ENCODE assay signal across 8 mouse cellular contexts in genomic region chr10:61275669-61276110, GRCm38 (mm10). TPM values are rescaled to one million over a fixed set of nuclear protein-coding genes. Genes with fewer than 3 reads are reported as not detected.
A peak's percentile ranks its signal among the peaks of the same experiment; 100 is the strongest.
DNase-seq lines count a peak whose midpoint lies in the region; ATAC-seq and TF ChIP-seq lines count a peak whose summit lies in the region.

No protein-coding gene starts in this region.

- peaks cover 4% of the 10 kb centered on the region for H3K4me1 ChIP-seq in heart, adult 2 months (ENCODE audit: control insufficient read depth, insufficient read depth, low read length)
- peaks cover 3% of the 10 kb centered on the region; the same call in 1 of the 2 replicates for H3K4me1 ChIP-seq in intestine, embryonic 14.5 days (replicated peaks; ENCODE audit: control insufficient read depth, insufficient read depth, low read length)
- no peaks in the 10 kb centered on the region for H3K4me1 ChIP-seq in small intestine, adult 2 months (ENCODE audit: control insufficient read depth, insufficient read depth, insufficient read length, low read length)

- H3K36me3 ChIP-seq in heart, adult 2 months (ENCODE audit: control insufficient read depth, insufficient read depth, low read length) = no peaks in the 10 kb centered on the region
- no peaks in the 10 kb centered on the region for H3K36me3 ChIP-seq in intestine, embryonic 14.5 days (ENCODE audit: control insufficient read depth, insufficient read depth, low read length)
- H3K36me3 ChIP-seq in small intestine, adult 2 months (ENCODE audit: control insufficient read depth, insufficient read depth, low read length) = no peaks in the 10 kb centered on the region

- no peaks in the 10 kb centered on the region for H3K79me2 ChIP-seq in heart, adult 2 months (replicated peaks; ENCODE audit: control insufficient read depth, insufficient read depth, low read length)

- no peak overlapping the region for H3K27ac ChIP-seq in heart, adult 2 months
- no peak overlapping the region for H3K27ac ChIP-seq in intestine, embryonic 14.5 days (ENCODE audit: low read depth)
- H3K27ac ChIP-seq in small intestine, adult 2 months (ENCODE audit: insufficient read depth, low read depth, low read length) = no peak overlapping the region

- peak in 1 of 2 experiments; percentile 26 for DNase-seq in heart, adult 2 months
- DNase-seq in heart, postnatal 25 days (ENCODE audit: low spot score) = no peak
- peak; percentile 85 for DNase-seq in NIH3T3 (ENCODE audit: low read depth)
- peak; percentile 72 for DNase-seq in intestine, embryonic 14.5 days (ENCODE audit: low spot score)
- peak; percentile 49 for DNase-seq in lung, postnatal 10 days
- no peak for DNase-seq in layer of hippocampus, postnatal 36 days

- no peak overlapping the region for H3K4me3 ChIP-seq in heart, adult 2 months
- no peak overlapping the region for H3K4me3 ChIP-seq in intestine, embryonic 14.5 days (ENCODE audit: low read depth, low read length)
- no peak overlapping the region for H3K4me3 ChIP-seq in small intestine, adult 2 months (ENCODE audit: low read depth, low read length)

- no peaks in the 10 kb centered on the region for H3K27me3 ChIP-seq in heart, adult 2 months (ENCODE audit: control insufficient read depth, insufficient read depth, low read length)
- H3K27me3 ChIP-seq in intestine, embryonic 14.5 days (replicated peaks; ENCODE audit: control insufficient read depth, insufficient read depth, low read length) = 0 out of 2 replicates have a peak, but pooled peaks cover 7% of the 10 kb centered on the region
- H3K27me3 ChIP-seq in small intestine, adult 2 months (ENCODE audit: control insufficient read depth, insufficient read depth, low read length) = peaks cover 7% of the 10 kb centered on the region; the same call in 1 of the 2 replicates

- H3K9ac ChIP-seq in heart, adult 2 months (ENCODE audit: low read depth, low read length) = no peak overlapping the region
- no peak overlapping the region for H3K9ac ChIP-seq in intestine, embryonic 14.5 days (ENCODE audit: low read length)

- 0 out of 2 replicates have a peak, but pooled peaks have one; percentile 49 for ATAC-seq in erythroid progenitor cell, adult 5-6 weeks (replicated peaks; ENCODE audit: low FRiP score, poor library complexity, severe bottlenecking)
- 0 out of 2 replicates have a peak, but pooled peaks have one; percentile 18 for ATAC-seq in intestine, embryonic 14.5 days (replicated peaks; ENCODE audit: low FRiP score, low TSS enrichment, low read depth)

- intact Hi-C loops in heart, adult 2 months (cut with DNase I) = loop anchor here (2.0 kb wide), 1 partner anchor 61 kb away; no protein-coding TSS in a partner anchor
- intact Hi-C loops in heart, postnatal 25 days (cut with DNase I) = loop anchor here (5.0 kb wide), 1 partner anchor 57 kb away; no protein-coding TSS in a partner anchor

- H3K4me2 ChIP-seq in intestine, embryonic 14.5 days (ENCODE audit: low read length) = no peak overlapping the region

- TF ChIP-seq POLR2A in heart, adult 2 months (IDR thresholded peaks at IDR 0.05; ENCODE audit: insufficient read depth, low read depth, low read length) = no peak
- no peak for TF ChIP-seq POLR2A in small intestine, adult 2 months (IDR thresholded peaks at IDR 0.05; ENCODE audit: low read depth, low read length)

- no peaks in the 10 kb centered on the region for H3K9me3 ChIP-seq in intestine, embryonic 14.5 days (ENCODE audit: control insufficient read depth, low read length)

- peak; percentile 85 for TF ChIP-seq CTCF in heart, adult 2 months (IDR thresholded peaks at IDR 0.05)
- TF ChIP-seq CTCF in small intestine, adult 2 months (IDR thresholded peaks at IDR 0.05; ENCODE audit: extremely low read depth, insufficient read length, insufficient replicate concordance, low read depth, low read length) = peak; percentile 61; the same call in 1 of the 2 replicates

- 0 out of 2 replicates have a peak, but pooled peaks have one; percentile 48 for TF ChIP-seq EP300 in heart, adult 2 months (IDR thresholded peaks at IDR 0.05; ENCODE audit: insufficient read depth, low read depth, low read length)

- WGBS in heart, adult 2 months = 2% methylated on average over 5 of the region's 5 CpGs
- 3% methylated on average over 5 of the region's 5 CpGs for WGBS in intestine, embryonic 14.5 days
- WGBS in small intestine, adult 2 months = 1% methylated on average over 5 of the region's 5 CpGs

RNA-seq across cellular contexts. Expression of gene Adamts14, which starts 2.5 kb away (rescaled TPM):
- total RNA-seq in heart, adult 2 months (2021) = 1 to 10 TPM in 1 of 2 experiments, under 1 TPM in 1; 0.91 to 1.6 TPM
- 1.2 and 1.3 TPM in 2 replicates for polyA plus RNA-seq in heart, adult 2 months (2012; rRNA removed)
- total RNA-seq in heart, postnatal 25 days (2021) = 1 to 10 TPM; 1.6 to 2.4 TPM
- 1.3 TPM in 1 of 2 replicates, not detected in the other for total RNA-seq in erythroid progenitor cell, adult 5-6 weeks (2015; ENCODE audit: low replicate concordance)
- total RNA-seq in erythroid progenitor cell, adult 5-6 weeks (2017; ENCODE audit: low replicate concordance) = 0.39 TPM in 1 of 2 replicates, not detected in the other
- polyA plus RNA-seq in intestine, embryonic 14.5 days (2014; fragmentation: Nextera tagmentation; extraction: Ambion mirVana) = 0.74 and 1.2 TPM in 2 replicates
- polyA plus RNA-seq in small intestine, adult 2 months (2012; rRNA removed) = 1.3 and 1.8 TPM in 2 replicates
- 1 to 10 TPM; 1.8 TPM for total RNA-seq in layer of hippocampus, postnatal 36 days (2021)

RNA-seq across cellular contexts. Expression of gene Prf1, which starts 21.9 kb away (rescaled TPM):
- total RNA-seq in heart, adult 2 months (2021) = under 1 TPM; 0.23 to 0.32 TPM
- 0.12 and 1.3 TPM in 2 replicates for polyA plus RNA-seq in heart, adult 2 months (2012; rRNA removed)
- total RNA-seq in heart, postnatal 25 days (2021) = not detected
- total RNA-seq in erythroid progenitor cell, adult 5-6 weeks (2015; ENCODE audit: low replicate concordance) = not detected in 2 replicates
- total RNA-seq in erythroid progenitor cell, adult 5-6 weeks (2017; ENCODE audit: low replicate concordance) = not detected in 2 replicates
- not detected in 2 replicates for polyA plus RNA-seq in intestine, embryonic 14.5 days (2014; fragmentation: Nextera tagmentation; extraction: Ambion mirVana)
- polyA plus RNA-seq in small intestine, adult 2 months (2012; rRNA removed) = 0.65 and 1.3 TPM in 2 replicates
- not detected for total RNA-seq in layer of hippocampus, postnatal 36 days (2021)

Comparison
In these comparisons a context has a peak if more than half of its experiments do, and no peak if none do; other contexts are left out.
1. DNase-seq: peak in NIH3T3 (single experiment), intestine, embryonic 14.5 days (single experiment) and lung, postnatal 10 days (single experiment); none in heart, postnatal 25 days (single experiment) and layer of hippocampus, postnatal 36 days (0 of 2).